Mouse (Mus musculus) spleen, adult 2 months (tissue): Measurements from ENCODE around the gene Coasy.

Experiments
- CTCF ChIP-seq: fragments of 200-500 bp; IDR thresholded peaks from 2 replicates; pipeline ENCODE4 v1.5.1; 2011; ENCODE audit warnings: mild to moderate bottlenecking, inconsistent platforms; ENCODE audit not compliant: insufficient read depth, insufficient read length, insufficient replicate concordance; ENCODE audit errors: extremely low read depth
- POLR2A ChIP-seq: fragments of 200-500 bp; IDR thresholded peaks from 2 replicates; pipeline ENCODE4 v1.6.1; 2011; ENCODE audit warnings: low read depth, low read length, inconsistent platforms

DNA sequence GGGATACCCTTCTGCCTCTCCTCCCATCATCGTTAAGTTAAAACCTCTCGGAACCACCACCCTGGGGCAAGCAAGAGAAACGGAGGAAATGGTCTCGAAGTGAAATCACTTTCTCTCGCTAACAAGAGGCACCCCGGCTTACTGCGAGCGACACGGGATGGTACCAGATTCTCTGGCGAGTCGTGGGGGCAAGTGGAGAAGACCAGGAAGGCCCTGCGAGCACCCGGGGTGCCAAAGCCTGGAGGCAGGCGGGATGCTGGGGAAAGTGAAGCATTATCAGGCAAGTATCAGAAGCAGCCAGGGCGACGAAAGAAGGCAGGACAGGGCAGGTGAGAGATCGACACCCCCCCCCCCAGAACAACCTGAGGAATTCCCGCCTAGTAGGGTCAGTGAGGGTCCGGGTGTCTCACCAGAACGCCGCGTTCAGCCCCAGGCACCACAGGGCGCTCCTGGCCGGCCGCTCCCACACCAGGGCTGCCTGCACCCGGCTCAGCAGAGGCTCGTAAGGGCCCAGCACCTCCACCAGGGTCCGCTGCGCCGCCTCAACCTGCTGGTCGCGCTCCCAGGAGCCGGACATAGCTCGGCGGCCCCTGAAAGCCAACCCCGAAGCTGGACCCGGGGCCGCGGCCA, 36.9 kb downstream of the Coasy start:
- no peak for TF ChIP-seq POLR2A
- no peak for TF ChIP-seq CTCF
